Comparison of ENCODE assay signal across 26 mouse cellular contexts in genomic region chr11:80529149-80529548, GRCm38 (mm10).
"Had no signal": no experiment of that assay in that cellular context is flagged by ENCODE, and none has a peak within 500 bp of the region (broad histone marks: within the 10 kb centered on the region; RNA-seq: fewer than 3 reads in every experiment).

No protein-coding gene starts in this region.

- H3K4me3 ChIP-seq: embryonic facial prominence, embryonic 10.5 days; embryonic facial prominence, embryonic 12.5 days; embryonic facial prominence, embryonic 13.5 days; embryonic facial prominence, embryonic 15.5 days; erythroblast, embryonic 14.5 days; forebrain, embryonic 10.5 days; forebrain, embryonic 12.5 days; forebrain, embryonic 13.5 days; forebrain, embryonic 15.5 days; gastrocnemius, adult 2 months; heart, adult 2 months; heart, embryonic 10.5 days had no signal

- H3K27me3 ChIP-seq: embryonic facial prominence, embryonic 12.5 days; embryonic facial prominence, embryonic 13.5 days; embryonic facial prominence, embryonic 15.5 days; forebrain, embryonic 12.5 days; forebrain, embryonic 13.5 days; forebrain, embryonic 15.5 days had no signal

- ATAC-seq: forebrain, embryonic 13.5 days; forebrain, embryonic 14.5 days; forebrain, embryonic 15.5 days; forebrain, embryonic 16.5 days; forebrain, postnatal 0 days had no signal

- H3K9me3 ChIP-seq: embryonic facial prominence, embryonic 10.5 days; embryonic facial prominence, embryonic 12.5 days; embryonic facial prominence, embryonic 13.5 days; embryonic facial prominence, embryonic 15.5 days; forebrain, embryonic 10.5 days; forebrain, embryonic 12.5 days; forebrain, embryonic 13.5 days; forebrain, embryonic 15.5 days; heart, embryonic 10.5 days had no signal

- H3K4me1 ChIP-seq: embryonic facial prominence, embryonic 10.5 days; embryonic facial prominence, embryonic 12.5 days; embryonic facial prominence, embryonic 13.5 days; embryonic facial prominence, embryonic 15.5 days; forebrain, embryonic 10.5 days; forebrain, embryonic 12.5 days had no signal

- H3K36me3 ChIP-seq: embryonic facial prominence, embryonic 10.5 days; embryonic facial prominence, embryonic 12.5 days; embryonic facial prominence, embryonic 13.5 days; embryonic facial prominence, embryonic 15.5 days; forebrain, embryonic 10.5 days; forebrain, embryonic 12.5 days; forebrain, embryonic 15.5 days; heart, embryonic 10.5 days had no signal

- DNase-seq: cerebellum, adult 8-10 months; cerebellum, adult 9-10 months; cerebellum, adult 9-11 months; cerebellum, postnatal 36 days; embryo, embryonic 11 days; forebrain, postnatal 0 days; gastrocnemius, adult 2 months; gastrocnemius, postnatal 10 days; gastrocnemius, postnatal 14 days; gastrocnemius, postnatal 25 days; gastrocnemius, postnatal 36 days; heart, adult 11 months; heart, adult 18-20 months; heart, adult 2 months had no signal
